In genomic region chr10:68724361-68724720, GRCm38 (mm10) we compare ENCODE assay signal across 8 mouse cellular contexts. TPM values are rescaled to one million over a fixed set of nuclear protein-coding genes. Genes with fewer than 3 reads are reported as not detected.
DNase-seq lines count a peak whose midpoint lies in the region; ATAC-seq and TF ChIP-seq lines count a peak whose summit lies in the region.

No protein-coding gene starts in this region.

- no peak for TF ChIP-seq CTCF in cerebellum, adult 2 months (IDR thresholded peaks at IDR 0.05; ENCODE audit: borderline replicate concordance, insufficient read depth, low read depth, low read length)

- H3K36me3 ChIP-seq in embryonic facial prominence, embryonic 11.5 days (replicated peaks; ENCODE audit: control insufficient read depth, insufficient read depth, low read depth, low read length), result no peaks in the 10 kb centered on the region
- no peaks in the 10 kb centered on the region for H3K36me3 ChIP-seq in hindbrain, embryonic 13.5 days
- H3K36me3 ChIP-seq in liver, embryonic 12.5 days, result no peaks in the 10 kb centered on the region

- no peak overlapping the region for H3K27ac ChIP-seq in cerebellum, adult 2 months (ENCODE audit: insufficient read depth, low read length)
- H3K27ac ChIP-seq in embryonic facial prominence, embryonic 11.5 days (replicated peaks; ENCODE audit: low read depth, low read length), result no peak overlapping the region
- H3K27ac ChIP-seq in hindbrain, embryonic 13.5 days, result 0 out of 2 replicates have a peak overlapping the region, but pooled peaks have one; percentile 6
- H3K27ac ChIP-seq in liver, embryonic 12.5 days, result no peak overlapping the region

- 2% methylated on average over 11 of the region's 11 CpGs for WGBS in cerebellum, adult 2 months
- WGBS in embryonic facial prominence, embryonic 11.5 days, result 1% methylated on average over 11 of the region's 11 CpGs
- WGBS in hindbrain, embryonic 13.5 days, result under 1% methylated on average over 11 of the region's 11 CpGs
- under 1% methylated on average over 11 of the region's 11 CpGs for WGBS in liver, embryonic 12.5 days (ENCODE audit: insufficient replicate concordance)

- no peak for TF ChIP-seq POLR2A in cerebellum, adult 2 months (IDR thresholded peaks at IDR 0.05; ENCODE audit: borderline replicate concordance, insufficient read depth, low read length)

- DNase-seq in cerebellum, postnatal 10 days, result peak; percentile 51 to 58
- DNase-seq in cerebellum, adult 2 months, result no peak
- peak; percentile 60 to 62 for DNase-seq in B cell, adult 2 months
- DNase-seq in embryonic facial prominence, embryonic 11.5 days (ENCODE audit: low spot score), result peak; percentile 55
- peak; percentile 46 for DNase-seq in neural tube, embryonic 10.5 days (ENCODE audit: extremely low spot score, low spot score)
- no peak for DNase-seq in T-cell, adult 2 months (ENCODE audit: low spot score)

- H3K9me3 ChIP-seq in embryonic facial prominence, embryonic 11.5 days (replicated peaks; ENCODE audit: control insufficient read depth, low read length), result no peaks in the 10 kb centered on the region
- no peaks in the 10 kb centered on the region for H3K9me3 ChIP-seq in hindbrain, embryonic 13.5 days
- no peaks in the 10 kb centered on the region for H3K9me3 ChIP-seq in liver, embryonic 12.5 days (replicated peaks)

- H3K4me3 ChIP-seq in cerebellum, adult 2 months (replicated peaks; ENCODE audit: insufficient read depth, low read depth, low read length), result no peak overlapping the region
- H3K4me3 ChIP-seq in embryonic facial prominence, embryonic 11.5 days (ENCODE audit: low read depth, low read length), result peak overlapping the region; percentile 55
- peak overlapping the region; percentile 52 for H3K4me3 ChIP-seq in hindbrain, embryonic 13.5 days
- H3K4me3 ChIP-seq in liver, embryonic 12.5 days, result peak overlapping the region; percentile 44

- H3K9ac ChIP-seq in embryonic facial prominence, embryonic 11.5 days (replicated peaks; ENCODE audit: low read length), result peak overlapping the region; percentile 67
- H3K9ac ChIP-seq in hindbrain, embryonic 13.5 days, result peak overlapping the region; percentile 73
- H3K9ac ChIP-seq in liver, embryonic 12.5 days, result no peak overlapping the region

- H3K27me3 ChIP-seq in cerebellum, adult 2 months (ENCODE audit: control insufficient read depth, insufficient read depth, low read length), result no peaks in the 10 kb centered on the region; the same call in 1 of the 2 replicates
- H3K27me3 ChIP-seq in embryonic facial prominence, embryonic 11.5 days (ENCODE audit: control insufficient read depth, insufficient read depth, low read length), result no peaks in the 10 kb centered on the region
- peaks cover 11% of the 10 kb centered on the region for H3K27me3 ChIP-seq in hindbrain, embryonic 13.5 days
- H3K27me3 ChIP-seq in liver, embryonic 12.5 days (replicated peaks), result peaks cover 18% of the 10 kb centered on the region

- ATAC-seq in embryonic facial prominence, embryonic 11.5 days (replicated peaks; ENCODE audit: insufficient number of reproducible peaks, low FRiP score, low TSS enrichment, low read depth), result 0 out of 2 replicates have a peak, but pooled peaks have one; percentile 62
- peak; percentile 68 for ATAC-seq in hindbrain, embryonic 13.5 days (ENCODE audit: low FRiP score)
- no peak for ATAC-seq in liver, embryonic 12.5 days

- H3K4me2 ChIP-seq in embryonic facial prominence, embryonic 11.5 days (ENCODE audit: low read depth, low read length), result peak overlapping the region; percentile 54
- peak overlapping the region; percentile 87 for H3K4me2 ChIP-seq in hindbrain, embryonic 13.5 days
- H3K4me2 ChIP-seq in liver, embryonic 12.5 days, result peak overlapping the region; percentile 63

- peaks cover 6% of the 10 kb centered on the region; the same call in 1 of the 2 replicates for H3K4me1 ChIP-seq in cerebellum, adult 2 months (ENCODE audit: control insufficient read depth, insufficient read depth, low read length)
- H3K4me1 ChIP-seq in embryonic facial prominence, embryonic 11.5 days (ENCODE audit: control insufficient read depth, insufficient read depth, low read length), result no peaks in the 10 kb centered on the region
- H3K4me1 ChIP-seq in hindbrain, embryonic 13.5 days (replicated peaks), result peaks cover 16% of the 10 kb centered on the region
- 0 out of 2 replicates have a peak, but pooled peaks cover 8% of the 10 kb centered on the region for H3K4me1 ChIP-seq in liver, embryonic 12.5 days

RNA-seq across cellular contexts. Expression of gene Tmem26, which starts 0.9 kb away (rescaled TPM):
- polyA plus RNA-seq in cerebellum, adult 2 months (2012; rRNA removed), result 0.14 and 0.31 TPM in 2 replicates
- polyA plus RNA-seq in embryonic facial prominence, embryonic 11.5 days (2014; fragmentation: Nextera tagmentation; extraction: Ambion mirVana), result 28.6 and 30.7 TPM in 2 replicates
- 5.9 and 6.6 TPM in 2 replicates for polyA plus RNA-seq in hindbrain, embryonic 13.5 days (2015; fragmentation: Nextera tagmentation; extraction: Ambion mirVana)
- 2.5 and 2.6 TPM in 2 replicates for polyA plus RNA-seq in liver, embryonic 12.5 days (2016; fragmentation: Nextera tagmentation; extraction: Ambion mirVana)

Comparison
In these comparisons a context has a peak if more than half of its experiments do, and no peak if none do; other contexts are left out.
1. DNase-seq: peak in cerebellum, postnatal 10 days (2 of 2), B cell, adult 2 months (2 of 2), embryonic facial prominence, embryonic 11.5 days (single experiment) and neural tube, embryonic 10.5 days (single experiment); none in cerebellum, adult 2 months (0 of 2) and T-cell, adult 2 months (single experiment).
2. Peak in every context shown above with its lines, with median percentiles within 50 percentile points of each other: H3K4me2 ChIP-seq.